Mouse (Mus musculus): ENCODE data around the gene Lyzl4.

GRCm38 (mm10) chr9:121672311-121672710 lies 30.4 kb upstream of the Lyzl4 start:
- no peak for TF ChIP-seq CTCF (IDR thresholded peaks at IDR 0.05; ENCODE audit: control insufficient read depth, insufficient read depth, insufficient replicate concordance, low read depth, low read length)
- TF ChIP-seq POLR2A (IDR thresholded peaks at IDR 0.05; ENCODE audit: control insufficient read depth, low read depth, low read length) = no peak

Measured in testis, adult 2 months (tissue).